Mouse (Mus musculus): ENCODE data around the gene Prkcb.

GRCm38 (mm10) chr7:122509903-122510302 lies 221.4 kb downstream of the Prkcb start:
- TF ChIP-seq POLR2A (IDR thresholded peaks at IDR 0.05; ENCODE audit: low read depth, low read length) (no peak), CTCF (conservative IDR thresholded peaks at IDR 0.05; ENCODE audit: insufficient read depth, insufficient read length, low read depth, low read length) (no peak)
